Mouse (Mus musculus) liver, postnatal 0 days (tissue): Measurements from ENCODE around the gene Dpyd.

Source experiments
- CTCF ChIP-seq: sonication (generic); IDR thresholded peaks from 2 replicates; pipeline ENCODE4 v1.5.1; 2016; ENCODE audit warnings: antibody characterized with exemption, low read depth
- EP300 ChIP-seq: IDR thresholded peaks from 2 replicates; pipeline ENCODE4 v1.6.1; 2016; ENCODE audit warnings: antibody characterized with exemption, low read depth, mild to moderate bottlenecking

DNA sequence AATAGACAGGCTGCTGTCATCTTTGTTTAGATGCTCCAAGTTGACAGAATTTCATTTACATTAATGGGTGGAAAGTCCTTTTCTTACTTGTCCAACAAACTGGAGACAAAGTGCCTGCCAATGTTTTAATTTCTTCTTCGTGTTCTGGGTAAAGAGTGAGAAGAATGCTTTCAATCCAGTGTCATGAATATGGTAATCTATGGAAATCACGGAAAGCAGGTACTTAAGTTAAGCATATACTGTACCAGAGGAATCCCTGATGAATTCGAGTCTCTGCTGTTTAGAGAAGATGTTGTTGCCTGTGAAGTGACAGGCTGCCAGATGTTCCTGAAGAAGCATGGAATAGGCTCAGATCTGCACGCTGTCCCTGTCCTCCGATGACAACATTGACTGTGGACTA is 835.3 kb downstream of the Dpyd start:
- no peak for TF ChIP-seq EP300
- TF ChIP-seq CTCF, result no peak
